Mouse (Mus musculus): ENCODE data around the gene Rnf41. TPM values are rescaled to one million over a fixed set of nuclear protein-coding genes. Genes with fewer than 3 reads are reported as not detected.

The Rnf41 gene
- polyA plus RNA-seq, 1 experiment from 2014 or later: 80.3 TPM

GRCm38 (mm10) chr10:128378462-128378861, 33.0 kb upstream of the Rnf41 start:
- 30% methylated on average over 3 of the region's 3 CpGs for WGBS
- peak overlapping the region; percentile 96; the same call in 1 of the 2 replicates for H3K27ac ChIP-seq (replicated peaks; ENCODE audit: low read depth, low read length)
- peaks cover 50% of the 10 kb centered on the region for H3K36me3 ChIP-seq (ENCODE audit: control insufficient read depth, insufficient read depth, low read length)
- peak overlapping the region; percentile 79 for H3K4me2 ChIP-seq (ENCODE audit: low read length)
- H3K27me3 ChIP-seq (ENCODE audit: control insufficient read depth, insufficient read depth, low read length): no peaks in the 10 kb centered on the region
- H3K9me3 ChIP-seq (ENCODE audit: control insufficient read depth, low read length): no peaks in the 10 kb centered on the region
- no peak for ATAC-seq (ENCODE audit: low FRiP score, low TSS enrichment)
- H3K4me1 ChIP-seq (ENCODE audit: control insufficient read depth, insufficient read depth, low read length): peaks cover 15% of the 10 kb centered on the region
- peak overlapping the region; percentile 99 for H3K9ac ChIP-seq (replicated peaks; ENCODE audit: low read length)
- DNase-seq: no peak
- peak overlapping the region; percentile 99 for H3K4me3 ChIP-seq (replicated peaks; ENCODE audit: low read depth, low read length)

- Histone ChIP-seq H3K27ac (replicated peaks; ENCODE audit: low read depth, low read length) (no peak overlapping the region), H3K4me2 (ENCODE audit: low read length) (no peak overlapping the region), H3K4me3 (replicated peaks; ENCODE audit: low read depth, low read length) (no peak overlapping the region), H3K27me3 (ENCODE audit: control insufficient read depth, insufficient read depth, low read length) (no peaks in the 10 kb centered on the region), H3K9me3 (ENCODE audit: control insufficient read depth, low read length) (no peaks in the 10 kb centered on the region), H3K36me3 (ENCODE audit: control insufficient read depth, insufficient read depth, low read length) (peaks cover 58% of the 10 kb centered on the region), H3K9ac (replicated peaks; ENCODE audit: low read length) (no peak overlapping the region; the same call in 1 of the 2 replicates), H3K4me1 (ENCODE audit: control insufficient read depth, insufficient read depth, low read length) (peaks cover 15% of the 10 kb centered on the region)
- ATAC-seq (ENCODE audit: low FRiP score, low TSS enrichment): no peak
- no peak for DNase-seq
- WGBS: 99% methylated on average over 7 of the region's 7 CpGs
These were observed 32.2 kb upstream of the Rnf41 start for GRCm38 (mm10) chr10:128379260-128379659.

- H3K4me2 ChIP-seq (ENCODE audit: low read length): no peak overlapping the region
- peaks cover 15% of the 10 kb centered on the region for H3K4me1 ChIP-seq (ENCODE audit: control insufficient read depth, insufficient read depth, low read length)
- DNase-seq: no peak
- WGBS: 88% methylated on average over 5 of the region's 5 CpGs
- H3K27me3 ChIP-seq (ENCODE audit: control insufficient read depth, insufficient read depth, low read length): no peaks in the 10 kb centered on the region
- ATAC-seq (ENCODE audit: low FRiP score, low TSS enrichment): no peak
- H3K9me3 ChIP-seq (ENCODE audit: control insufficient read depth, low read length): no peaks in the 10 kb centered on the region
- no peak overlapping the region for H3K4me3 ChIP-seq (replicated peaks; ENCODE audit: low read depth, low read length)
- peaks cover 71% of the 10 kb centered on the region for H3K36me3 ChIP-seq (ENCODE audit: control insufficient read depth, insufficient read depth, low read length)
- H3K9ac ChIP-seq (replicated peaks; ENCODE audit: low read length): no peak overlapping the region
- no peak overlapping the region for H3K27ac ChIP-seq (replicated peaks; ENCODE audit: low read depth, low read length)
These were observed 30.9 kb upstream of the Rnf41 start for GRCm38 (mm10) chr10:128380565-128380964.

GRCm38 (mm10) chr10:128382482-128382881, 29.0 kb upstream of the Rnf41 start:
- Histone ChIP-seq H3K4me2 (ENCODE audit: low read length) (no peak overlapping the region), H3K27ac (replicated peaks; ENCODE audit: low read depth, low read length) (no peak overlapping the region), H3K27me3 (ENCODE audit: control insufficient read depth, insufficient read depth, low read length) (no peaks in the 10 kb centered on the region), H3K4me1 (ENCODE audit: control insufficient read depth, insufficient read depth, low read length) (peaks cover 11% of the 10 kb centered on the region), H3K36me3 (ENCODE audit: control insufficient read depth, insufficient read depth, low read length) (peaks cover 91% of the 10 kb centered on the region), H3K4me3 (replicated peaks; ENCODE audit: low read depth, low read length) (no peak overlapping the region), H3K9me3 (ENCODE audit: control insufficient read depth, low read length) (no peaks in the 10 kb centered on the region), H3K9ac (replicated peaks; ENCODE audit: low read length) (no peak overlapping the region)
- no peak for ATAC-seq (ENCODE audit: low FRiP score, low TSS enrichment)
- 88% methylated on average over 8 of the region's 8 CpGs for WGBS
- DNase-seq: no peak

GRCm38 (mm10) chr10:128385902-128386301, 25.6 kb upstream of the Rnf41 start:
- Histone ChIP-seq H3K27me3 (ENCODE audit: control insufficient read depth, insufficient read depth, low read length) (no peaks in the 10 kb centered on the region), H3K27ac (replicated peaks; ENCODE audit: low read depth, low read length) (no peak overlapping the region), H3K36me3 (ENCODE audit: control insufficient read depth, insufficient read depth, low read length) (peaks cover 98% of the 10 kb centered on the region), H3K4me3 (replicated peaks; ENCODE audit: low read depth, low read length) (no peak overlapping the region), H3K4me1 (ENCODE audit: control insufficient read depth, insufficient read depth, low read length) (no peaks in the 10 kb centered on the region), H3K9me3 (ENCODE audit: control insufficient read depth, low read length) (no peaks in the 10 kb centered on the region), H3K9ac (replicated peaks; ENCODE audit: low read length) (no peak overlapping the region), H3K4me2 (ENCODE audit: low read length) (no peak overlapping the region)
- 95% methylated on average over 7 of the region's 7 CpGs for WGBS
- ATAC-seq (ENCODE audit: low FRiP score, low TSS enrichment) (no peak), DNase-seq (no peak)

GRCm38 (mm10) chr10:128388941-128389340, 22.5 kb upstream of the Rnf41 start:
- H3K9ac ChIP-seq (replicated peaks; ENCODE audit: low read length): no peak overlapping the region
- no peaks in the 10 kb centered on the region for H3K27me3 ChIP-seq (ENCODE audit: control insufficient read depth, insufficient read depth, low read length)
- 90% methylated on average over 14 of the region's 14 CpGs for WGBS
- no peak overlapping the region for H3K4me2 ChIP-seq (ENCODE audit: low read length)
- no peaks in the 10 kb centered on the region for H3K9me3 ChIP-seq (ENCODE audit: control insufficient read depth, low read length)
- H3K4me1 ChIP-seq (ENCODE audit: control insufficient read depth, insufficient read depth, low read length): no peaks in the 10 kb centered on the region
- peaks cover 100% of the 10 kb centered on the region for H3K36me3 ChIP-seq (ENCODE audit: control insufficient read depth, insufficient read depth, low read length)
- ATAC-seq (ENCODE audit: low FRiP score, low TSS enrichment) (no peak), DNase-seq (no peak)
- H3K4me3 ChIP-seq (replicated peaks; ENCODE audit: low read depth, low read length): no peak overlapping the region
- no peak overlapping the region for H3K27ac ChIP-seq (replicated peaks; ENCODE audit: low read depth, low read length)

- Histone ChIP-seq H3K9me3 (ENCODE audit: control insufficient read depth, low read length) (no peaks in the 10 kb centered on the region), H3K27me3 (ENCODE audit: control insufficient read depth, insufficient read depth, low read length) (no peaks in the 10 kb centered on the region), H3K9ac (replicated peaks; ENCODE audit: low read length) (no peak overlapping the region), H3K36me3 (ENCODE audit: control insufficient read depth, insufficient read depth, low read length) (peaks cover 100% of the 10 kb centered on the region), H3K4me3 (replicated peaks; ENCODE audit: low read depth, low read length) (no peak overlapping the region), H3K27ac (replicated peaks; ENCODE audit: low read depth, low read length) (no peak overlapping the region), H3K4me2 (ENCODE audit: low read length) (no peak overlapping the region), H3K4me1 (ENCODE audit: control insufficient read depth, insufficient read depth, low read length) (no peaks in the 10 kb centered on the region)
- DNase-seq: no peak
- ATAC-seq (ENCODE audit: low FRiP score, low TSS enrichment): no peak
- WGBS: 88% methylated on average over 6 of the region's 6 CpGs
These were observed 21.9 kb upstream of the Rnf41 start for GRCm38 (mm10) chr10:128389570-128389969.

GRCm38 (mm10) chr10:128390366-128390765, 21.1 kb upstream of the Rnf41 start:
- ATAC-seq (ENCODE audit: low FRiP score, low TSS enrichment) (no peak), DNase-seq (no peak)
- Histone ChIP-seq H3K4me3 (replicated peaks; ENCODE audit: low read depth, low read length) (no peak overlapping the region), H3K9me3 (ENCODE audit: control insufficient read depth, low read length) (no peaks in the 10 kb centered on the region), H3K4me2 (ENCODE audit: low read length) (no peak overlapping the region), H3K9ac (replicated peaks; ENCODE audit: low read length) (no peak overlapping the region), H3K27ac (replicated peaks; ENCODE audit: low read depth, low read length) (no peak overlapping the region), H3K36me3 (ENCODE audit: control insufficient read depth, insufficient read depth, low read length) (peaks cover 95% of the 10 kb centered on the region), H3K27me3 (ENCODE audit: control insufficient read depth, insufficient read depth, low read length) (no peaks in the 10 kb centered on the region), H3K4me1 (ENCODE audit: control insufficient read depth, insufficient read depth, low read length) (no peaks in the 10 kb centered on the region)
- 85% methylated on average over 12 of the region's 12 CpGs for WGBS

- H3K9ac ChIP-seq (replicated peaks; ENCODE audit: low read length): no peak overlapping the region
- no peaks in the 10 kb centered on the region for H3K27me3 ChIP-seq (ENCODE audit: control insufficient read depth, insufficient read depth, low read length)
- no peak overlapping the region for H3K4me2 ChIP-seq (ENCODE audit: low read length)
- DNase-seq (no peak), ATAC-seq (ENCODE audit: low FRiP score, low TSS enrichment) (no peak)
- H3K4me1 ChIP-seq (ENCODE audit: control insufficient read depth, insufficient read depth, low read length): no peaks in the 10 kb centered on the region
- H3K36me3 ChIP-seq (ENCODE audit: control insufficient read depth, insufficient read depth, low read length): peaks cover 92% of the 10 kb centered on the region
- no peaks in the 10 kb centered on the region for H3K9me3 ChIP-seq (ENCODE audit: control insufficient read depth, low read length)
- H3K4me3 ChIP-seq (replicated peaks; ENCODE audit: low read depth, low read length): no peak overlapping the region
- 82% methylated on average over 6 of the region's 6 CpGs for WGBS
- H3K27ac ChIP-seq (replicated peaks; ENCODE audit: low read depth, low read length): no peak overlapping the region
These were observed 19.6 kb upstream of the Rnf41 start for GRCm38 (mm10) chr10:128391850-128392249.

Measured in midbrain, embryonic 14.5 days (tissue).